Mouse (Mus musculus) midbrain, embryonic 14.5 days (tissue): ENCODE results near the gene Tnr. TPM values are rescaled to one million over a fixed set of nuclear protein-coding genes. Genes with fewer than 3 reads are reported as not detected.

Experiments used
- ATAC-seq: fragments of 200-750 bp; cut with Nextera tagmentation; 2 replicates; pipeline ENCODE4 v1.8.0; 2017; ENCODE audit warnings: moderate number of reproducible peaks, moderate library complexity; ENCODE audit not compliant: low FRiP score, low TSS enrichment
- DNase-seq: peaks from one replicate; pipeline ENCODE4 v3.0.0-alpha.2; 2015
- H3K27ac ChIP-seq: fragments of 300-500 bp; sonication (generic); replicated peaks from 2 replicates; pipeline ENCODE4 v1.5.1; 2014; ENCODE audit warnings: mild to moderate bottlenecking, low read depth, low read length, moderate library complexity
- H3K27me3 ChIP-seq: fragments of 300-500 bp; sonication (generic); 2 replicates; pipeline ENCODE4 v1.6.1; 2014; ENCODE audit warnings: low read length, control low read depth, mixed read lengths; ENCODE audit not compliant: control insufficient read depth, insufficient read depth
- H3K36me3 ChIP-seq: fragments of 300-500 bp; sonication (generic); 2 replicates; pipeline ENCODE4 v1.6.1; 2014; ENCODE audit warnings: low read length, control low read depth; ENCODE audit not compliant: control insufficient read depth, insufficient read depth
- H3K4me1 ChIP-seq: fragments of 300-500 bp; sonication (generic); 2 replicates; pipeline ENCODE4 v1.6.1; 2014; ENCODE audit warnings: mild to moderate bottlenecking, antibody characterized with exemption, low read length, control low read depth; ENCODE audit not compliant: control insufficient read depth, insufficient read depth
- H3K4me2 ChIP-seq: fragments of 300-500 bp; sonication (generic); 2 replicates; pipeline ENCODE4 v1.6.1; 2014; ENCODE audit warnings: mild to moderate bottlenecking, low read length, moderate library complexity
- H3K4me3 ChIP-seq: fragments of 300-500 bp; sonication (generic); replicated peaks from 2 replicates; pipeline ENCODE4 v1.5.1; 2014; ENCODE audit warnings: low read depth, low read length
- H3K9ac ChIP-seq: fragments of 300-500 bp; sonication (generic); replicated peaks from 2 replicates; pipeline ENCODE4 v1.6.1; 2014; ENCODE audit warnings: mild to moderate bottlenecking, low read length, moderate library complexity
- H3K9me3 ChIP-seq: fragments of 300-500 bp; sonication (generic); 2 replicates; pipeline ENCODE4 v1.6.1; 2016; ENCODE audit warnings: low read length, control low read depth, mixed read lengths; ENCODE audit not compliant: control insufficient read depth
- WGBS: fragments of 180-500 bp; shearing (Covaris S2); extraction: QIAGEN DNeasy Blood & Tissue Kit; methylation state at CpG from one replicate; pipeline ENCODE4 v1.1.7; 2014; 5-methylcytosine and 5-hydroxymethylcytosine counted together
- polyA plus RNA-seq: library from polyadenylated mRNA; unstranded; fragments of >200 nt; fragmentation: Nextera tagmentation; extraction: Ambion mirVana; gene quantifications from 2 replicates; pipeline ENCODE4 v1.2.1, GENCODE M21; 2014

Tnr gene
- polyA plus RNA-seq, 1 experiment from 2014 or later = 4.4 TPM

- no peaks in the 10 kb centered on the region for H3K27me3 ChIP-seq
- no peak for ATAC-seq
- no peak overlapping the region for H3K27ac ChIP-seq
- H3K9me3 ChIP-seq = no peaks in the 10 kb centered on the region
- 0 out of 2 replicates have a peak, but pooled peaks cover 3% of the 10 kb centered on the region for H3K4me1 ChIP-seq
- H3K4me2 ChIP-seq = no peak overlapping the region
- no peak overlapping the region for H3K4me3 ChIP-seq
- no peaks in the 10 kb centered on the region for H3K36me3 ChIP-seq
- 46% methylated on average over 4 of the region's 4 CpGs for WGBS
- H3K9ac ChIP-seq = no peak overlapping the region
- peak; percentile 21 for DNase-seq
These were observed 207.3 kb downstream of the Tnr start for GRCm38 (mm10) chr1:159730826-159731225.

DNA sequence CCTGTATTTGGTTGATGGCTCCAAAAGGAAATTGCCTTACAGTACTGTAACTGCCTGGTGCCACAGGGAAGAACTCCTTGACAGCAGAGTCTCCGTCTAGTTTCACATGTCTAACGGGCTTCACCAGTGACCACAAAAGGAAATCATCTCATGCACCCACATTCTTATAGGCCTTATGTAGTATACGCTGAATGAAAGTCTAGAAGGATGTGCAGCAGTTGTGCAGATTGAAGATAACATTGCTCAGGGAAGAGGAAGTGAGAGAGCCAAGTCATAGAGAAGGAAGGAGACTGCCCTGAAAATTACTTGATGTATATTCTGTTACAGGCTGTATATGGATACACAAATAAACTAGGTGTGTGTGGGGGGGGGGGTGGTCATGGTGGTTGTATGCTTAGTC is 211.5 kb downstream of the Tnr start:
- Histone ChIP-seq H3K9ac (no peak overlapping the region), H3K27ac (no peak overlapping the region), H3K4me3 (no peak overlapping the region), H3K27me3 (no peaks in the 10 kb centered on the region), H3K9me3 (no peaks in the 10 kb centered on the region), H3K4me2 (no peak overlapping the region), H3K4me1 (0 out of 2 replicates have a peak, but pooled peaks cover 6% of the 10 kb centered on the region), H3K36me3 (no peaks in the 10 kb centered on the region)
- DNase-seq (no peak), ATAC-seq (no peak)
- 94% methylated on average over 3 of the region's 3 CpGs for WGBS

GRCm38 (mm10) chr1:159739478-159739877 is 215.9 kb downstream of the Tnr start:
- DNase-seq (peak; percentile 41), ATAC-seq (no peak)
- Histone ChIP-seq H3K4me1 (0 out of 2 replicates have a peak, but pooled peaks cover 3% of the 10 kb centered on the region), H3K27ac (no peak overlapping the region), H3K9ac (no peak overlapping the region), H3K4me2 (no peak overlapping the region), H3K36me3 (no peaks in the 10 kb centered on the region), H3K4me3 (no peak overlapping the region), H3K9me3 (no peaks in the 10 kb centered on the region), H3K27me3 (no peaks in the 10 kb centered on the region)
- WGBS = 67% methylated on average over 3 of the region's 3 CpGs

DNA sequence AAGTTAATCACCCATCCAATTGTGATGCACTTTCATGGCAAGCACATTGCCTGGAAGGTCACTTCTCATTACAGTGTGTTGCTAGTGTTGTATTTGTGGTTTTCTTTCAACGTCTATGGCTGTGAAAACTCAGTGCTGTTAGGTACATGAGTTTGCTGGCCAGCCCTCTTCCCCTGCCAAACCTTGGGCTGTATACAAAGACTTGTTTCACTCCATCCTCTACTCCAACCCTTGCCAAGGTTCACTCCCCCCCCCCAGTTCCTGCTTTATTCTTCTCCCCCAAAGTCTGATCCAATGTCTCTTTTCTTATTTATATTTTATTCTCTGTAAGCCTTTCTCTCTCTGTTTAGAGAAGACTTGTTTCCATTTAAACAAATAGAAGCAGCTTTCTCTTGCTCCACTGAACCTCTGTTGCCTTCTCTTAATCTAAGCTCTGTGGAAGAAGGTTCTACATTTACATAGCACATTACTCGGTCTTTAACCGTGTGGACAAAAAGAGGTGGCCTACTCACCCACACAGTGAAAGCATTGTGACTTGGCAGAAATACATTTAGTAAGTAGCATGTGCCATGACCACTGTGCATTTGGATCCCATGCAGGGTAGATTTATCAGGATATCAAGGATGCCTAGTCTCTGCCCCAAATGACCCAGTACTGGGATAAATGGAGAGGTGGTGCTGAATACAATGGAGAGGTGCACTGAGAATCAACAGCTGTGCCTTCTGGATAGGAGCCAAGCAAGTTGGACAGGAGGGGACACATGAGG is 217.9 kb downstream of the Tnr start:
- 50% methylated on average over 3 of the region's 3 CpGs for WGBS
- H3K4me1 ChIP-seq = 0 out of 2 replicates have a peak, but pooled peaks cover 3% of the 10 kb centered on the region
- no peak for ATAC-seq
- no peaks in the 10 kb centered on the region for H3K36me3 ChIP-seq
- H3K9ac ChIP-seq = no peak overlapping the region
- DNase-seq = no peak
- H3K4me3 ChIP-seq = no peak overlapping the region
- H3K4me2 ChIP-seq = no peak overlapping the region
- H3K9me3 ChIP-seq = no peaks in the 10 kb centered on the region
- no peaks in the 10 kb centered on the region for H3K27me3 ChIP-seq
- H3K27ac ChIP-seq = no peak overlapping the region

DNA sequence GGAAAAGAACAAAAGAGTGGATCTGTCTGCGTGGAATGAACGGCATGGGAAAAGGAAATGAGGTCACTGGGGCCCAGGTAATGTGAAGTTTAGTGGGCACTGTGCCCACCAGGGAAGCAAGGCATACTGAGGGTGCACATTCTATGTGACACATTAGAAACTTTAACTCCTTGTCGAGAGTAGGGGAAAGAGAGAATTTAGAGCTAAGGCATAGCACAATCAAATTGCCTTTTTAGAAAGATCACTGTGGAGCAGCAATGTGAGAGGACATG is 218.4 kb downstream of the Tnr start:
- H3K9me3 ChIP-seq = no peaks in the 10 kb centered on the region
- no peak for DNase-seq
- no peak for ATAC-seq

GRCm38 (mm10) chr1:159743744-159744253 is 220.2 kb downstream of the Tnr start:
- Histone ChIP-seq H3K9ac (no peak overlapping the region), H3K36me3 (no peaks in the 10 kb centered on the region), H3K27ac (no peak overlapping the region), H3K4me1 (no peaks in the 10 kb centered on the region), H3K4me2 (no peak overlapping the region), H3K27me3 (no peaks in the 10 kb centered on the region), H3K4me3 (no peak overlapping the region), H3K9me3 (no peaks in the 10 kb centered on the region)
- ATAC-seq = no peak
- no peak for DNase-seq
- whole genome bisulfite sequencing = 86% methylated on average over 2 of the region's 2 CpGs

More for the DNA sequence above, 218.4 kb downstream of the Tnr start:
- WGBS = 64% methylated on average over 3 of the region's 3 CpGs
- H3K4me2 ChIP-seq = no peak overlapping the region
- H3K36me3 ChIP-seq = no peaks in the 10 kb centered on the region
- H3K27ac ChIP-seq = no peak overlapping the region
- H3K27me3 ChIP-seq = no peaks in the 10 kb centered on the region
- H3K9ac ChIP-seq = no peak overlapping the region
- no peaks in the 10 kb centered on the region for H3K4me1 ChIP-seq
- no peak overlapping the region for H3K4me3 ChIP-seq

GRCm38 (mm10) chr1:159745311-159745710 is 221.7 kb downstream of the Tnr start:
- WGBS = 99% methylated on average over 2 of the region's 2 CpGs
- Histone ChIP-seq H3K4me3 (no peak overlapping the region), H3K27me3 (no peaks in the 10 kb centered on the region), H3K9ac (no peak overlapping the region), H3K4me1 (0 out of 2 replicates have a peak, but pooled peaks cover 3% of the 10 kb centered on the region), H3K4me2 (no peak overlapping the region), H3K27ac (no peak overlapping the region), H3K36me3 (no peaks in the 10 kb centered on the region), H3K9me3 (no peaks in the 10 kb centered on the region)
- DNase-seq (no peak), ATAC-seq (no peak)

DNA sequence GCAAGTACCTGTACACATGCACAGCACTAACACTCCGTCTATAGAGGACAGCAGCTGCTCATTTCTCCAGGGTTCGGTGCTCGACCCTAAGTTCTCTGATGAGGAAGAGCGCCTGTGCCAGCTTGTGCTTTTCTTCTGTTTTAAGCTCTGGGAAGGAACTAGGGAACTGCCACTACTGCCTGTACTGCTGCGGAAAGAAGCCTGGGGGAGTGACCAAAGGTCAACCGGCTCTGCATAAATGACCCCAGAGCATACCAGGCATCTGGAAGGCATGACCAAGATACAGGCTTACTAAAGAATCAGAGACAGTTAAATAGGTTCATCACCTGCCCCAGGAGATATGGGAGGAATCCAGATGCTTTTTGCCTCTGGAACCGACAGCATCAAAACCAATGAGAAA is 224.4 kb downstream of the Tnr start:
- Histone ChIP-seq H3K4me1 (0 out of 2 replicates have a peak, but pooled peaks cover 3% of the 10 kb centered on the region), H3K27me3 (no peaks in the 10 kb centered on the region), H3K9ac (no peak overlapping the region), H3K4me3 (no peak overlapping the region), H3K4me2 (no peak overlapping the region), H3K36me3 (no peaks in the 10 kb centered on the region), H3K9me3 (no peaks in the 10 kb centered on the region), H3K27ac (no peak overlapping the region)
- no peak for DNase-seq
- ATAC-seq = no peak
- 73% methylated on average over 7 of the region's 7 CpGs for WGBS

DNA sequence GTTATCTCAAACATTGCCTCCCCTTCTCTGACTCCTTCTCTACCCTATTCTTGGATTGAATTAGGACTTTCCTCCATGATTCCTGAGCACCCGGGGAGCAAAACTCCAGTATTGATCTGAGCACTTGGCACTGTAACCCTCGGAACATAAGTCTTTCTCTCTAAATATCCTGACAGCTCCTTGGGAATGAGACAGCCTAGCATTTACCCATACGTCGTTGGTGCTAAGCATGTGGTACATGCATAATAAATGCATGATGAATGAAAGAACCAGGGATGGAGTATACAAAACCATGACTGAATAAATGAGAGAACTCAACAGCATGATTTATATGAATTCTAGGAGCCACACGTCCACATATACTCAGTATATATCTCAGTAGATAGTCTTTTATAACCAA is 226.8 kb downstream of the Tnr start:
- Histone ChIP-seq H3K4me3 (no peak overlapping the region), H3K4me1 (0 out of 2 replicates have a peak, but pooled peaks cover 3% of the 10 kb centered on the region), H3K36me3 (no peaks in the 10 kb centered on the region), H3K9ac (no peak overlapping the region), H3K9me3 (no peaks in the 10 kb centered on the region), H3K4me2 (no peak overlapping the region), H3K27ac (no peak overlapping the region), H3K27me3 (no peaks in the 10 kb centered on the region)
- no peak for DNase-seq
- 69% methylated on average over 5 of the region's 5 CpGs for WGBS
- no peak for ATAC-seq
